Mouse (Mus musculus): ENCODE measurements at regions not wholly inside any gene's neighbourhood (a gene's known extent, or its start where the extent isn't known, plus 50 kb on each side); places are given as distances from the start of the nearest gene placed in this dataset.

DNA sequence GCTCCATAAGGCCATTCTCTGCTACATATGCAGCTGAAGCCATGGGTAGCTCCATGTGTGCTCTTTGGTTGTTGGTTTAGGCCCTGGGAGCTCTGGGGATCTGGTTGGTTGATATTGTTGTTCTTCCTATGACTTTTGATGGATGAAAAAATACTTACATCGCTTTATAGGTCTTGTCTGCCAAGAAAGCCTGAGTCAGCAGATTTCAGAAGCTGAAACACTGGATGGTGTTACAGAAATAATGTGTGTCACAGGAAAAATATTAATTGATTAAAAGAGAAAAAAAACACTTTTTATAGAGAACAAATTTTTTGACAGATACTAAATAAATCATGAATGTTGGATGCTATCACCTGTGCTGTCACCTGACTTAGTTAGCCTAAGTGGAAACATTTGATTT, 52.4 kb upstream of the Plxna2 start:
- Histone ChIP-seq H3K9me3 (ENCODE audit: control insufficient read depth, low read length) (no peaks in the 10 kb centered on the region), H3K4me1 (ENCODE audit: control insufficient read depth, insufficient read depth, low read length) (no peaks in the 10 kb centered on the region), H3K27ac (ENCODE audit: low read depth, low read length) (no peak overlapping the region), H3K27me3 (ENCODE audit: control insufficient read depth, insufficient read depth, low read length) (no peaks in the 10 kb centered on the region), H3K4me3 (ENCODE audit: low read depth, low read length) (no peak overlapping the region), H3K36me3 (ENCODE audit: control insufficient read depth, insufficient read depth, low read length) (no peaks in the 10 kb centered on the region), H3K9ac (replicated peaks; ENCODE audit: low read depth, low read length) (no peak overlapping the region), H3K4me2 (ENCODE audit: low read depth, low read length) (no peak overlapping the region)
- 83% methylated on average over 1 of the region's 1 CpGs for WGBS
- ATAC-seq (ENCODE audit: low read depth): no peak

DNA sequence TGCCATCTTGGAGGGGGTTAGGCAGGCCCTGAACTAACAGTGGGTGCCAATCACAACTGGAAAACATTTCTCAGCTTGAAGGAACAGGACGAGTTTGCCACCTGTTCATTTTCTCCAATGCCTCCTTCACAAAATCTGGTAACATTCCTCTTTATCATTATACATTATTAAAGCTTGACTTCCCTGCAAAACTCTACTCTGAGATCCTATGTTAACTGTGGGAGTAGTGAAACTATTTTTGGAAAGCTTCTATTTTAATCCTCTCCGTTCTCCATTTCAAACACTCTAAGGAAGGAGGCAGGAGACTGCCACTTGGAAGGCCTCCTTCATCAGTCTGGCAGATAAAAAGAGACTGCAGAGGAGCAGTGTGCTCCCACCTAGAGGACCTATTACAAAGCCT, 54.1 kb upstream of the Plxna2 start:
- Histone ChIP-seq H3K27me3 (ENCODE audit: control insufficient read depth, insufficient read depth, low read length) (no peaks in the 10 kb centered on the region), H3K9ac (replicated peaks; ENCODE audit: low read depth, low read length) (no peak overlapping the region), H3K4me2 (ENCODE audit: low read depth, low read length) (no peak overlapping the region), H3K4me1 (ENCODE audit: control insufficient read depth, insufficient read depth, low read length) (no peaks in the 10 kb centered on the region), H3K4me3 (ENCODE audit: low read depth, low read length) (no peak overlapping the region), H3K36me3 (ENCODE audit: control insufficient read depth, insufficient read depth, low read length) (no peaks in the 10 kb centered on the region), H3K27ac (ENCODE audit: low read depth, low read length) (no peak overlapping the region), H3K9me3 (ENCODE audit: control insufficient read depth, low read length) (no peaks in the 10 kb centered on the region)
- no peak for ATAC-seq (ENCODE audit: low read depth)
- WGBS: 80% methylated on average over 2 of the region's 2 CpGs

DNA sequence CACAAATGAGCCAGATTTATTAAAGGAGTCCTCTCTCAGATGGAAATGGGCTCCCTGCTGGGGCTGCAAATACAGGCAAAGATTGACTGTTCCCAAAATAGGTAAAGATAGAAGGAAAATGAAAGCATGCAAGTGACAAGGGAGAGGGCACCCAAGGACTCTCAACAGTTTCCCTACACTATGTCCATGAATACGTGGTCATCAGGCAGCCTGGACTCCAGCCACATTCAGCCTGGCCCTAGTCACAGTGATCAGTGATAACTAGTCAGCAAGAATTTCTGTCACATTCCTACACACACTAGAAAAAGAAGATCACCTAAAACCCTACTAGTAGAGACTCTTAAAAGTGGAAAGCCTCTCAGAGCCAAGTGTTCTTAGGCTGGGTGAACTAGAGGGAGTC, 56.9 kb upstream of the Plxna2 start:
- H3K9ac ChIP-seq (replicated peaks; ENCODE audit: low read depth, low read length): no peak overlapping the region
- no peak overlapping the region for H3K4me3 ChIP-seq (ENCODE audit: low read depth, low read length)
- WGBS: 68% methylated on average over 1 of the region's 1 CpGs
- no peak overlapping the region for H3K4me2 ChIP-seq (ENCODE audit: low read depth, low read length)
- ATAC-seq (ENCODE audit: low read depth): no peak
- no peaks in the 10 kb centered on the region for H3K4me1 ChIP-seq (ENCODE audit: control insufficient read depth, insufficient read depth, low read length)
- H3K27ac ChIP-seq (ENCODE audit: low read depth, low read length): no peak overlapping the region
- no peaks in the 10 kb centered on the region for H3K36me3 ChIP-seq (ENCODE audit: control insufficient read depth, insufficient read depth, low read length)
- no peaks in the 10 kb centered on the region for H3K9me3 ChIP-seq (ENCODE audit: control insufficient read depth, low read length)
- no peaks in the 10 kb centered on the region for H3K27me3 ChIP-seq (ENCODE audit: control insufficient read depth, insufficient read depth, low read length)

DNA sequence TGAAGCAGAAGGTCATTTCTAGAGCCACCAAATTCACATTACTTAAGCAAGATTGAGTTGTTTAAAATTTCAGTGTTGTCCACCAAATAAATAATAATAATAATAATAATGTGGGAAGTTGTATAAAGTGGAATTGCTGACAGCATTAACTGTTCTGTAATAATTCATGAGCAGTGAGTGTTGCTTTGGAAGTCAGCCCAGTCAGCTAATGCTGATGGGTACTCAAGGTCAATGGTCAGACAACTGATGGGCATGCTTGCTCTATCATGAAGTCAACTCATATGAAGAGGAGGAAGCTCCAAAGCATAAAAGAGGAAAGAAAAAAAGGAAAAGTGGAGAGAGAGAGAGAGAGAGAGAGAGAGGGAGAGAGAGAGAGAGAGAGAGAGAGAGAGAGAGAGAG, 69.4 kb upstream of the Plxna2 start:
- Histone ChIP-seq H3K4me3 (ENCODE audit: low read depth, low read length) (no peak overlapping the region), H3K27me3 (ENCODE audit: control insufficient read depth, insufficient read depth, low read length) (no peaks in the 10 kb centered on the region), H3K36me3 (ENCODE audit: control insufficient read depth, insufficient read depth, low read length) (no peaks in the 10 kb centered on the region), H3K4me1 (ENCODE audit: control insufficient read depth, insufficient read depth, low read length) (no peaks in the 10 kb centered on the region), H3K4me2 (ENCODE audit: low read depth, low read length) (no peak overlapping the region), H3K9me3 (ENCODE audit: control insufficient read depth, low read length) (no peaks in the 10 kb centered on the region), H3K9ac (replicated peaks; ENCODE audit: low read depth, low read length) (no peak overlapping the region), H3K27ac (ENCODE audit: low read depth, low read length) (no peak overlapping the region)
- ATAC-seq (ENCODE audit: low read depth): no peak

DNA sequence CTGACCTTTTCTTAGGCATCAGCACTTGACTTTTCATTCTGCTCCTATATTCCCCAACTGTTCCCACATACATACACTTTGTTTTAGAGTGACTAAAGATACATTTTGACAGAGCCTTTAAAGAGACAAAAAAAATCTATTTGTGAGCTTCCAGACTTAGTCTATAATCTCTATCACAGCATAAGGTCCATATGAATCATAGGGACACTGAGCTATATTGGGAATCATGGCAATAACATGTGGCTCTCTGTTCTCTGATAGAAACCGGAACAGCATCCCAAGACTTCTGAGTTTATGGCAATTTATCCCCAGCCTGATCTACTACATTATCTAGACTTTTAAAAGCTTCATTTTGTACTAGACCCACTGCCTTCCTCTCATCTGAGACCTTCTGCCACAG, 69.8 kb upstream of the Plxna2 start:
- H3K9me3 ChIP-seq (ENCODE audit: control insufficient read depth, low read length): no peaks in the 10 kb centered on the region
- ATAC-seq (ENCODE audit: low read depth): no peak
- no peak overlapping the region for H3K4me2 ChIP-seq (ENCODE audit: low read depth, low read length)
- H3K4me1 ChIP-seq (ENCODE audit: control insufficient read depth, insufficient read depth, low read length): no peaks in the 10 kb centered on the region
- 91% methylated on average over 1 of the region's 1 CpGs for WGBS
- no peak overlapping the region for H3K27ac ChIP-seq (ENCODE audit: low read depth, low read length)
- H3K9ac ChIP-seq (replicated peaks; ENCODE audit: low read depth, low read length): no peak overlapping the region
- H3K27me3 ChIP-seq (ENCODE audit: control insufficient read depth, insufficient read depth, low read length): no peaks in the 10 kb centered on the region
- H3K4me3 ChIP-seq (ENCODE audit: low read depth, low read length): no peak overlapping the region
- H3K36me3 ChIP-seq (ENCODE audit: control insufficient read depth, insufficient read depth, low read length): no peaks in the 10 kb centered on the region

DNA sequence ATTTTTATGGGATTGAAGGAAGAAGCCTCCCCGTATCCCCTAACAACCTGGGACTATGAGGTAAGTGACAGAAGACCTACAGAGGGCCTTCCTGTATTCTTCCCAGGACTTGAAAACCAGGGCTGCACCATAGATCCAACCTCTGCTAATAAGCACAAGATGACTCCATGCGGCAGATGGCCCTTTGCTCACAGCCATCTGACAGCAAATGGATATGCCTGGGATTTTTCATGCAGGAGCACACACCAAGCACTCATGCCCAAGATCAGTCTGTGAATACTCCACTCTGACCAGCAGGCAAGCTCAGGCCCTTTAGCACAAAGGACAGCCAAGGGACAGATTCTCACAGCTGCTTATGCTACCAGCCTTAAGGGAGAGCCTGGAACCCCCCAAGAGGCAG, 77.1 kb upstream of the Plxna2 start:
- H3K27me3 ChIP-seq (ENCODE audit: control insufficient read depth, insufficient read depth, low read length): no peaks in the 10 kb centered on the region
- H3K36me3 ChIP-seq (ENCODE audit: control insufficient read depth, insufficient read depth, low read length): no peaks in the 10 kb centered on the region
- no peaks in the 10 kb centered on the region for H3K9me3 ChIP-seq (ENCODE audit: control insufficient read depth, low read length)
- no peak overlapping the region for H3K27ac ChIP-seq (ENCODE audit: low read depth, low read length)
- WGBS: 84% methylated on average over 2 of the region's 2 CpGs
- ATAC-seq (ENCODE audit: low read depth): no peak
- H3K9ac ChIP-seq (replicated peaks; ENCODE audit: low read depth, low read length): no peak overlapping the region
- no peak overlapping the region for H3K4me3 ChIP-seq (ENCODE audit: low read depth, low read length)
- no peak overlapping the region for H3K4me2 ChIP-seq (ENCODE audit: low read depth, low read length)
- no peaks in the 10 kb centered on the region for H3K4me1 ChIP-seq (ENCODE audit: control insufficient read depth, insufficient read depth, low read length)

DNA sequence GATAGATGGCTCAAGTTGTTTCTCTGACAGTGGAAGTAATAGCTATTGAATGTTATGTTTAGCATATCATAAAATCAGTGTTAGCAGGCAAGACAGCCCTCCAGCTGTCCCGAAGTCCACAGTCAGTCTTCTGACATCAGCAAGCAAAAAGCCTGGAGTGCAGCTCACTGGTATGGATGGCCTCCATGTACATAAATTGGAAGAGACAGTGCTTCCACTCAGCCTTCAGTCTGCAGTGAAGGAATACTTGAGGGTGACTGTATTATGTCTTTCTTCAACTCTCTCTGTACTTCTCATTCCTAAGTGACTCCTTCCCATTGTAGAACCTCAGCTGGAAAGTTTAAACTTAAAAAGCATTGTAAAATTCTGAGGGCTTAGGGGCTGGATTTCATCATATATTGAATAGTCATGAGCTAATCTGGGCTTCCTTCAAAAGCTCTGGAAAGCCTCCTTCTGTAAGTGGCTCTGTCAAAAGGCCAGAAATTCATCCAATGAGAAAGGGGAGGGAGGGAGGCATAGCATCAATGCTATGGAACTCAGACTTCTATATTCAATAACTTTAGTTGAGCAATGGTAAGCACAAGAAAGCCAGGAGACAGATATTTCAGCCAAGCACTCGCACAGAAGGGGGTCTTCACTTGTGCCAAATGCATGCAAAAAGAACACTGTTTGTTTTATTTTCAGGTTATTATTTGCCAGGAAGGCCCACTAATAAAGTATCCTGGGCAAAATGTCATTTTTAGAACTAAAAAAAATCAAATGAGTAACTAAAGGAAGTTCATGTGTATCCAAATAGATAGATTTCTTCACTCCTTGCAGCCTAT, 90.5 kb upstream of the Plxna2 start:
- no peak overlapping the region for H3K4me3 ChIP-seq (ENCODE audit: low read depth, low read length)
- H3K27ac ChIP-seq (ENCODE audit: low read depth, low read length): no peak overlapping the region
- ATAC-seq (ENCODE audit: low read depth): no peak
- H3K9ac ChIP-seq (replicated peaks; ENCODE audit: low read depth, low read length): no peak overlapping the region
- H3K9me3 ChIP-seq (ENCODE audit: control insufficient read depth, low read length): no peaks in the 10 kb centered on the region
- 81% methylated on average over 2 of the region's 2 CpGs for WGBS
- no peaks in the 10 kb centered on the region for H3K36me3 ChIP-seq (ENCODE audit: control insufficient read depth, insufficient read depth, low read length)
- H3K4me2 ChIP-seq (ENCODE audit: low read depth, low read length): no peak overlapping the region
- H3K4me1 ChIP-seq (ENCODE audit: control insufficient read depth, insufficient read depth, low read length): no peaks in the 10 kb centered on the region
- no peaks in the 10 kb centered on the region for H3K27me3 ChIP-seq (ENCODE audit: control insufficient read depth, insufficient read depth, low read length)

DNA sequence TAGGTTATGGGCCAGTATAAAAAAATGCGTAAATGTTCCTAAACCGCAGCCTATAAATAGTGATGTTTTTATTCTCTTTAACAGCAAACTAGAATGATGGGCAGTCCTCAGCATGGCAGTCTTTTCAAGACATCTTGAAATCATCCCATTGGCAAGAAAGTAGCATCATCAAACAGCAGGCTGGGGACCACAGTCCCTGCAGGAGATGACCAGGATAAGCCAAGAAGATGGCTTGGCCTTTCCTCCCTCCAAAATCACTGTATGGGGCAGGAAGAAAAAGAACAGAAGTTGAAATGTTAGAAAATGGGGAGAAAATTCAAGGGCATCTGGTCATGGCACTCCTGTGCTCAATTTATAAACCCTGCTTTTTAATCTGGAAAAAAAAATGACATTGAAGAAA, 93.0 kb upstream of the Plxna2 start:
- no peak overlapping the region for H3K27ac ChIP-seq (ENCODE audit: low read depth, low read length)
- ATAC-seq (ENCODE audit: low read depth): no peak
- no peaks in the 10 kb centered on the region for H3K36me3 ChIP-seq (ENCODE audit: control insufficient read depth, insufficient read depth, low read length)
- no peak overlapping the region for H3K4me2 ChIP-seq (ENCODE audit: low read depth, low read length)
- no peaks in the 10 kb centered on the region for H3K27me3 ChIP-seq (ENCODE audit: control insufficient read depth, insufficient read depth, low read length)
- no peaks in the 10 kb centered on the region for H3K4me1 ChIP-seq (ENCODE audit: control insufficient read depth, insufficient read depth, low read length)
- no peak overlapping the region for H3K4me3 ChIP-seq (ENCODE audit: low read depth, low read length)
- no peaks in the 10 kb centered on the region for H3K9me3 ChIP-seq (ENCODE audit: control insufficient read depth, low read length)
- H3K9ac ChIP-seq (replicated peaks; ENCODE audit: low read depth, low read length): no peak overlapping the region
- WGBS: 92% methylated on average over 2 of the region's 2 CpGs

DNA sequence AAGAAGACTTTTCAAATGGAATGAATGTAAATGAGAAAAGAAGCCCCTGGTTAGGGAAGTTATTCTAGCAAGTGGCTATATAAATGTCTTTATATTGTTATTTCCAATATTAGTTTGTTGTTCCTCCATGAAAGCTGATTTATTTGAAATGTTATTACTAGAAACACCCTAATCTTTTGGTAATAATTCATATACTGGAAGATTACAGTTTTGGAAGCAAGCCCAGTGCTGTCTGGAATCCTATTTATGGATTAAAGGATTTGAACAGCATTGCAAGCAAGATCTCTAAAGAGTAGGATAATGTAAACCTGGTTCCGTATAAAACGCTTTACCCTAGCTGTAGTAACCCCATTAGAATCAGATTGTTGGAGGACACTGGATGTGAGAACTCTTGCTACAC, 96.8 kb upstream of the Plxna2 start:
- no peak for ATAC-seq (ENCODE audit: low read depth)
- Histone ChIP-seq H3K27me3 (ENCODE audit: control insufficient read depth, insufficient read depth, low read length) (no peaks in the 10 kb centered on the region), H3K36me3 (ENCODE audit: control insufficient read depth, insufficient read depth, low read length) (no peaks in the 10 kb centered on the region), H3K9me3 (ENCODE audit: control insufficient read depth, low read length) (no peaks in the 10 kb centered on the region), H3K4me2 (ENCODE audit: low read depth, low read length) (no peak overlapping the region), H3K4me1 (ENCODE audit: control insufficient read depth, insufficient read depth, low read length) (no peaks in the 10 kb centered on the region), H3K9ac (replicated peaks; ENCODE audit: low read depth, low read length) (no peak overlapping the region), H3K27ac (ENCODE audit: low read depth, low read length) (no peak overlapping the region), H3K4me3 (ENCODE audit: low read depth, low read length) (no peak overlapping the region)
- WGBS: 80% methylated on average over 2 of the region's 2 CpGs
